Mouse (Mus musculus) G1E-ER4 (cell line): Measurements from ENCODE around the gene Taf1d. TPM values are rescaled to one million over a fixed set of nuclear protein-coding genes. Genes with fewer than 3 reads are reported as not detected.

Experiments
- GATA1 ChIP-seq: IDR thresholded peaks from one replicate; pipeline ENCODE4 v1.8.0; 2012; ENCODE audit warnings: low read length, inconsistent platforms
- polyA plus RNA-seq: library from polyadenylated mRNA; stranded (reverse); fragments of >175 nt; gene quantifications from 2 replicates; pipeline ENCODE4 v1.2.3, GENCODE M21; 2012

Taf1d gene
- polyA plus RNA-seq, 1 experiment: 12.0 TPM

DNA sequence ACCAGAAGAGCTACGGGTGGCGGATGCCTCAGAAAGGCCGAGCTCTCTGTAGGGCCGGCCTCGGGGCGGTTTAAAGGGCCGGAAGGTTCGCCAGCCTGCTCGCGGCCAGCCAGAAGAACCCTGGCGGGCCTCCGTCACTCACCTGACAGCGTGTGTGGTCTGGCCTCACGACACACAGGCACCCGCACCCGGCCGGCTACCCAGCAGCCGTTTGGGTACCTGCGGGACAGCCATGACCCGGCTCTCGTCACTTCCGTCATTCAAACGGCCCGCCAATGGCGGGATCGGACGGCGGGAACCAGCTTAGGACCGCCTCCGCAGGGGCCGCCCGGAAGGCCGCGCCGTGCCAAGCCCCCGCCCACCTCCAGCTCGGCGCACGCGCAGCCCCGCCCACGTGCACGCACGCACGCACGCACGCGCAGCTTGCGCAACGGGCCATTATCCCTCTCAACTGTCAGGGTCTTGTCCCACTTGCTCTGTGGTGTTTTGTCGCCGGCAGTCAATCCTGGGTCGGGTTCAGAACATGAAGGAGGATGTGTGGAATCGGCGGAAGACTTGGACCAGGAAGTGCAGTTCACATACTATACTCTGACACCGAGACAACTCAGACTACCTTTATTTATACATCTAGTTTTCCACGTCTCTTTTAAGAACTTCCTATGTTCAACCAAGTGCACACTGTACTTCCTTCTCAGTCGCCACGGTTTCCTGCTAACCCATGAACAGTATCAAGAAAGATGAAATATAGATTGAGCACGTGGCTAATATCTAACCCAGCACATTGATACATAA is 51.7 kb downstream of the Taf1d start, which contains the start of gene Cep295:
TSS of gene Cep295 (minus strand) at position 305 of the 792 bp plus-strand sequence.
- no peak for TF ChIP-seq GATA1

DNA sequence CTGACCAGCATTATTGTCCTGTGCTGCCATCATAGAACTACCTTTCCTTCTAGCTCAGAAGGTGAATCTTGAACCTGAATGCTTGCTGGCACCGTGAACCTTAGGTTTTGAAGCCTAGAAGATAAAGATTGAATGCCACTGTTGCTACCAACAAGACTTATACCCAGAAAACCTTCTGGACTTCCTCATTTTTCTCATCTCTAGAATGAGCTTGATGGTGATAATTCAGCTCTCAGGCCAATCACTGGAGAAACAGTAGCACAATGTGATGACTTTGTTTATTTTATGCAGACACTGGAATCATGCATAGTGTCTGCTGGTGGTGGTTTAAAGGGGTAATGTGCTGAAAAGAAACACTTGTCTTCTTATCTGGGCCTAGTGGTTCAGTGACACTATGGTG is 58.8 kb downstream of the Taf1d start:
- TF ChIP-seq GATA1: no peak

- TF ChIP-seq GATA1: no peak
These were observed 59.8 kb downstream of the Taf1d start for GRCm38 (mm10) chr9:15365856-15366255.

GRCm38 (mm10) chr9:15366260-15366659 is 60.2 kb downstream of the Taf1d start:
- TF ChIP-seq GATA1: no peak

Other genes starting within 250 kb of the Taf1d start
- gene Hephl1, start 194.1 kb upstream of the Taf1d start, polyA plus RNA-seq: not detected in 2 replicates
- not detected in 2 replicates for gene Vstm5, start 67.2 kb upstream of the Taf1d start, polyA plus RNA-seq
- gene Med17, start 26.3 kb upstream of the Taf1d start, polyA plus RNA-seq: 23.0 and 26.5 TPM in 2 replicates
- 2.1 and 2.9 TPM in 2 replicates for gene 4931406C07Rik, start 234 bp downstream of the Taf1d start, polyA plus RNA-seq
- 4.7 and 5.3 TPM in 2 replicates for gene Cep295, start 51.6 kb downstream of the Taf1d start, polyA plus RNA-seq
- not detected in 2 replicates for gene Smco4, start 187.2 kb downstream of the Taf1d start, polyA plus RNA-seq